Mouse (Mus musculus) embryonic fibroblast, embryonic 13.5 days (primary cell): ENCODE results near the gene Naa40.

Source experiments
- CTCF ChIP-seq: IDR thresholded peaks from 2 replicates; pipeline ENCODE4 v1.5.1; 2011; ENCODE audit warnings: mild to moderate bottlenecking, control low read depth, low read length, moderate library complexity, borderline replicate concordance; ENCODE audit not compliant: insufficient read depth
- POLR2A ChIP-seq: IDR thresholded peaks from 2 replicates; pipeline ENCODE4 v1.6.1; 2011; ENCODE audit warnings: low read depth, mild to moderate bottlenecking, control low read depth, low read length, moderate library complexity

GRCm38 (mm10) chr19:7190986-7191385, 50.0 kb downstream of the Naa40 start:
- TF ChIP-seq CTCF (no peak), POLR2A (no peak)
